Mouse (Mus musculus) liver, postnatal 0 days (tissue): ENCODE measurements around the gene Slc39a11.

Experiments used
- CTCF ChIP-seq: sonication (generic); IDR thresholded peaks from 2 replicates; pipeline ENCODE4 v1.5.1; 2016; ENCODE audit warnings: antibody characterized with exemption, low read depth
- EP300 ChIP-seq: IDR thresholded peaks from 2 replicates; pipeline ENCODE4 v1.6.1; 2016; ENCODE audit warnings: antibody characterized with exemption, low read depth, mild to moderate bottlenecking

DNA sequence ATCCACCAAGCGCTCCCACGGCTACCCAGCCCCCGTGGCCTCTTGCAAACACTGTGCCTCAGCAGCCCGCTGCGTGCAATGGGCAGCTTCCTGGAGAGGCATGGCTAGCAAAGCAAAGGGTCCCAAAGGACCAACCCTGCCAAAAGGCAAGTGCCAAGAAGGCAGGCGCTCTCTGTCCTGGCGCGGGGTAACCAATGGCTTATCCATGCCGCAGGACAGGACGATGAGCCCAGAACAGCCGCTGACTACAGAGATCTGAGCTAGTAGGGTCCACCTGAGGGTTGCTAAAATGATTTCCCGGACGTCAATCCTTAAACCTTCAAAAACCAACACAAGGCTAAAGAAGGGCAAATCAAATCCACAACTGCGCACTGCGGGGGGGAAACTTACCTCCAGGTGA lies 449.0 kb downstream of the Slc39a11 start:
- TF ChIP-seq CTCF (no peak), EP300 (no peak)
